Mouse (Mus musculus): ENCODE measurements at regions not wholly inside any gene's neighbourhood (a gene's known extent, or its start where the extent isn't known, plus 50 kb on each side); places are given as distances from the start of the nearest gene placed in this dataset.
"Not testable (repeated sequence)": the region's sequence is repeated elsewhere in the genome, so short reads cannot be mapped to it uniquely, and the experiment has no call there.

GRCm38 (mm10) chr9:32940919-32941767 is 305.1 kb downstream of the Ets1 start:
- DNase-seq (ENCODE audit: extremely low spot score): no peak

- DNase-seq (ENCODE audit: extremely low spot score): no peak
These were observed 305.7 kb downstream of the Ets1 start for GRCm38 (mm10) chr9:32941768-32942030.

- DNase-seq (ENCODE audit: extremely low spot score): no peak
These were observed 311.2 kb downstream of the Ets1 start for GRCm38 (mm10) chr9:32947221-32947620.

GRCm38 (mm10) chr9:32949036-32949435 is 313.0 kb downstream of the Ets1 start:
- no peak for DNase-seq (ENCODE audit: extremely low spot score)

GRCm38 (mm10) chr9:32958716-32959115 is 322.7 kb downstream of the Ets1 start:
- DNase-seq (ENCODE audit: extremely low spot score): no peak

GRCm38 (mm10) chr9:32959468-32959867 is 323.4 kb downstream of the Ets1 start:
- DNase-seq (ENCODE audit: extremely low spot score): not testable (repeated sequence)

GRCm38 (mm10) chr9:32962679-32963205 is 326.7 kb downstream of the Ets1 start:
- no peak for DNase-seq (ENCODE audit: extremely low spot score)

GRCm38 (mm10) chr9:32968446-32968845 is 332.4 kb downstream of the Ets1 start:
- DNase-seq (ENCODE audit: extremely low spot score): no peak

GRCm38 (mm10) chr9:32971421-32971820 is 335.4 kb downstream of the Ets1 start:
- no peak for DNase-seq (ENCODE audit: extremely low spot score)

GRCm38 (mm10) chr9:32971926-32972325 is 335.9 kb downstream of the Ets1 start:
- DNase-seq (ENCODE audit: extremely low spot score): no peak

- no peak for DNase-seq (ENCODE audit: extremely low spot score)
These were observed 336.5 kb downstream of the Ets1 start for GRCm38 (mm10) chr9:32972431-32973052.

- no peak for DNase-seq (ENCODE audit: extremely low spot score)
These were observed 341.7 kb downstream of the Ets1 start for GRCm38 (mm10) chr9:32977732-32978131.

GRCm38 (mm10) chr9:32980846-32981245 is 344.8 kb downstream of the Ets1 start:
- DNase-seq (ENCODE audit: extremely low spot score): no peak

GRCm38 (mm10) chr9:32983182-32983581 is 347.2 kb downstream of the Ets1 start:
- no peak for DNase-seq (ENCODE audit: extremely low spot score)

GRCm38 (mm10) chr9:32986836-32987673 is 351.0 kb downstream of the Ets1 start:
- peak; percentile 67 for DNase-seq (ENCODE audit: extremely low spot score)

GRCm38 (mm10) chr9:32989006-32989405 is 353.0 kb downstream of the Ets1 start:
- DNase-seq (ENCODE audit: extremely low spot score): no peak

GRCm38 (mm10) chr9:32998323-32998722 is 362.3 kb downstream of the Ets1 start:
- DNase-seq (ENCODE audit: extremely low spot score): no peak

GRCm38 (mm10) chr9:33000691-33001164 is 364.7 kb downstream of the Ets1 start:
- peak; percentile 25 for DNase-seq (ENCODE audit: extremely low spot score)

GRCm38 (mm10) chr9:33001165-33001949 is 365.3 kb downstream of the Ets1 start:
- no peak for DNase-seq (ENCODE audit: extremely low spot score)

GRCm38 (mm10) chr9:33003880-33004279 is 367.9 kb downstream of the Ets1 start:
- DNase-seq (ENCODE audit: extremely low spot score): no peak

GRCm38 (mm10) chr9:33004536-33004935 is 368.5 kb downstream of the Ets1 start:
- DNase-seq (ENCODE audit: extremely low spot score): no peak
